Mouse (Mus musculus) small intestine, adult 2 months (tissue): Measurements from ENCODE around the gene Pde9a. TPM values are rescaled to one million over a fixed set of nuclear protein-coding genes. Genes with fewer than 3 reads are reported as not detected.
A peak's percentile ranks its signal among the peaks of the same experiment; 100 is the strongest.

Experiments
- H3K27ac ChIP-seq: fragments of 200-500 bp; 2 replicates; pipeline ENCODE4 v1.5.1; 2012; ENCODE audit warnings: low read depth, low read length, control low read depth, inconsistent platforms; ENCODE audit not compliant: insufficient read depth
- H3K27me3 ChIP-seq: fragments of 200-500 bp; 2 replicates; pipeline ENCODE4 v1.6.1; 2012; ENCODE audit warnings: mild to moderate bottlenecking, moderate library complexity, low read length, inconsistent platforms; ENCODE audit not compliant: control insufficient read depth, insufficient read depth
- H3K36me3 ChIP-seq: fragments of 200-500 bp; 2 replicates; pipeline ENCODE4 v1.6.1; 2012; ENCODE audit warnings: mild to moderate bottlenecking, low read length, control low read depth, inconsistent platforms; ENCODE audit not compliant: control insufficient read depth, insufficient read depth
- H3K4me1 ChIP-seq: fragments of 200-500 bp; 2 replicates; pipeline ENCODE4 v1.6.1; 2012; ENCODE audit warnings: low read length, inconsistent platforms, mixed read lengths; ENCODE audit not compliant: control insufficient read depth, insufficient read depth, insufficient read length
- H3K4me3 ChIP-seq: fragments of 200-500 bp; 2 replicates; pipeline ENCODE4 v1.5.1; 2012; ENCODE audit warnings: low read depth, mild to moderate bottlenecking, control low read depth, inconsistent platforms, low read length, moderate library complexity
- CTCF ChIP-seq: fragments of 200-500 bp; IDR thresholded peaks from 2 replicates; pipeline ENCODE4 v1.5.1; 2012; ENCODE audit warnings: low read depth, mild to moderate bottlenecking, control low read depth, inconsistent platforms, low read length, moderate library complexity, mixed read lengths; ENCODE audit not compliant: insufficient replicate concordance, insufficient read length; ENCODE audit errors: extremely low read depth
- POLR2A ChIP-seq: fragments of 200-500 bp; IDR thresholded peaks from 2 replicates; pipeline ENCODE4 v1.6.1; 2012; ENCODE audit warnings: low read depth, mild to moderate bottlenecking, control low read depth, inconsistent platforms, low read length, moderate library complexity
- WGBS: fragments of 180-500 bp; shearing (Covaris S2); methylation state at CpG from one replicate; pipeline ENCODE4 v1.1.7; 2018; 5-methylcytosine and 5-hydroxymethylcytosine counted together
- polyA plus RNA-seq: library from polyadenylated mRNA; depleted of rRNA; stranded (reverse); fragments of >200 nt; gene quantifications from 2 replicates; pipeline ENCODE4 v1.2.3, GENCODE M21; 2012

The Pde9a gene
- polyA plus RNA-seq, 1 experiment = 394 TPM

GRCm38 (mm10) chr17:31439978-31440377, 54.0 kb downstream of the Pde9a start:
- H3K27ac ChIP-seq = no peak overlapping the region
- no peaks in the 10 kb centered on the region for H3K27me3 ChIP-seq
- WGBS = 79% methylated on average over 4 of the region's 4 CpGs
- TF ChIP-seq POLR2A = no peak
- no peak for TF ChIP-seq CTCF
- peaks cover 22% of the 10 kb centered on the region for H3K36me3 ChIP-seq
- H3K4me1 ChIP-seq = peaks cover 22% of the 10 kb centered on the region
- H3K4me3 ChIP-seq = no peak overlapping the region

- peak overlapping the region; percentile 1; the same call in 1 of the 2 replicates for H3K27ac ChIP-seq
- H3K4me1 ChIP-seq = peaks cover 20% of the 10 kb centered on the region; the same call in 1 of the 2 replicates
- no peak overlapping the region for H3K4me3 ChIP-seq
- peaks cover 32% of the 10 kb centered on the region for H3K36me3 ChIP-seq
- 54% methylated on average over 8 of the region's 8 CpGs for WGBS
- no peaks in the 10 kb centered on the region for H3K27me3 ChIP-seq
- TF ChIP-seq CTCF (no peak), POLR2A (no peak)
Measured at GRCm38 (mm10) chr17:31442513-31442912, 56.5 kb downstream of the Pde9a start.

- Histone ChIP-seq H3K4me3 (no peak overlapping the region), H3K27ac (0 out of 2 replicates have a peak overlapping the region, but pooled peaks have one; percentile 8), H3K27me3 (no peaks in the 10 kb centered on the region), H3K36me3 (peaks cover 39% of the 10 kb centered on the region), H3K4me1 (peaks cover 18% of the 10 kb centered on the region; the same call in 1 of the 2 replicates)
- 72% methylated on average over 7 of the region's 7 CpGs for WGBS
- TF ChIP-seq CTCF = no peak
- no peak for TF ChIP-seq POLR2A
Measured at GRCm38 (mm10) chr17:31444251-31444650, 58.2 kb downstream of the Pde9a start.

- 12% methylated on average over 7 of the region's 7 CpGs for WGBS
- Histone ChIP-seq H3K36me3 (peaks cover 40% of the 10 kb centered on the region), H3K4me3 (no peak overlapping the region), H3K27ac (peak overlapping the region; percentile 69), H3K27me3 (no peaks in the 10 kb centered on the region), H3K4me1 (peaks cover 16% of the 10 kb centered on the region; the same call in 1 of the 2 replicates)
- TF ChIP-seq CTCF (no peak), POLR2A (no peak)
Measured at GRCm38 (mm10) chr17:31445061-31445731, 59.2 kb downstream of the Pde9a start.

GRCm38 (mm10) chr17:31447766-31448165, 61.8 kb downstream of the Pde9a start:
- peaks cover 51% of the 10 kb centered on the region for H3K36me3 ChIP-seq
- no peaks in the 10 kb centered on the region for H3K27me3 ChIP-seq
- 72% methylated on average over 5 of the region's 5 CpGs for WGBS
- no peak overlapping the region for H3K27ac ChIP-seq
- peaks cover 15% of the 10 kb centered on the region; the same call in 1 of the 2 replicates for H3K4me1 ChIP-seq
- TF ChIP-seq POLR2A = no peak
- no peak for TF ChIP-seq CTCF
- H3K4me3 ChIP-seq = no peak overlapping the region

- peaks cover 13% of the 10 kb centered on the region; the same call in 1 of the 2 replicates for H3K4me1 ChIP-seq
- 87% methylated on average over 1 of the region's 1 CpGs for WGBS
- TF ChIP-seq POLR2A = no peak
- TF ChIP-seq CTCF = no peak
- no peak overlapping the region for H3K4me3 ChIP-seq
- H3K27me3 ChIP-seq = no peaks in the 10 kb centered on the region
- no peak overlapping the region for H3K27ac ChIP-seq
- H3K36me3 ChIP-seq = peaks cover 48% of the 10 kb centered on the region
Measured at GRCm38 (mm10) chr17:31448519-31448918, 62.5 kb downstream of the Pde9a start.

GRCm38 (mm10) chr17:31450206-31450605, 64.2 kb downstream of the Pde9a start:
- Histone ChIP-seq H3K36me3 (peaks cover 52% of the 10 kb centered on the region), H3K4me1 (peaks cover 4% of the 10 kb centered on the region; the same call in 1 of the 2 replicates), H3K27me3 (no peaks in the 10 kb centered on the region), H3K4me3 (no peak overlapping the region), H3K27ac (no peak overlapping the region)
- no peak for TF ChIP-seq CTCF
- no peak for TF ChIP-seq POLR2A
- WGBS = 76% methylated on average over 3 of the region's 3 CpGs
